Mouse (Mus musculus): ENCODE results near the gene Bckdhb.

- no peak for TF ChIP-seq POLR2A (IDR thresholded peaks at IDR 0.05; ENCODE audit: low read depth, low read length)
- no peak for TF ChIP-seq CTCF (conservative IDR thresholded peaks at IDR 0.05; ENCODE audit: insufficient read depth, insufficient read length, low read depth, low read length)
These were observed 185.7 kb downstream of the Bckdhb start for GRCm38 (mm10) chr9:84110616-84111015.

Data from kidney, adult 2 months (tissue).